Mouse (Mus musculus) brown adipose tissue, adult 24 weeks (tissue): Measurements from ENCODE around the gene Abcc4. TPM values are rescaled to one million over a fixed set of nuclear protein-coding genes. Genes with fewer than 3 reads are reported as not detected.

ENCODE experiments used
- H3K27ac ChIP-seq: fragments of 200-500 bp; replicated peaks from 2 replicates; pipeline ENCODE4 v1.5.1; 2012; ENCODE audit warnings: low read depth, mild to moderate bottlenecking, low read length
- H3K4me1 ChIP-seq: fragments of 200-500 bp; 2 replicates; pipeline ENCODE4 v1.6.1; 2012; ENCODE audit warnings: low read length, mixed read lengths; ENCODE audit not compliant: control insufficient read depth, insufficient read depth, insufficient read length
- H3K4me3 ChIP-seq: fragments of 200-500 bp; 2 replicates; pipeline ENCODE4 v1.5.1; 2012; ENCODE audit warnings: low read depth, mild to moderate bottlenecking, low read length, moderate library complexity; ENCODE audit not compliant: insufficient read depth
- polyA plus RNA-seq: library from polyadenylated mRNA; stranded (reverse); fragments of >200 nt; gene quantifications from 2 replicates; pipeline ENCODE4 v1.2.4, GENCODE M21; 2012; ENCODE audit not compliant: missing spikeins, insufficient read depth, insufficient read length

Gene Abcc4
- polyA plus RNA-seq, 1 experiment = 6.8 TPM

DNA sequence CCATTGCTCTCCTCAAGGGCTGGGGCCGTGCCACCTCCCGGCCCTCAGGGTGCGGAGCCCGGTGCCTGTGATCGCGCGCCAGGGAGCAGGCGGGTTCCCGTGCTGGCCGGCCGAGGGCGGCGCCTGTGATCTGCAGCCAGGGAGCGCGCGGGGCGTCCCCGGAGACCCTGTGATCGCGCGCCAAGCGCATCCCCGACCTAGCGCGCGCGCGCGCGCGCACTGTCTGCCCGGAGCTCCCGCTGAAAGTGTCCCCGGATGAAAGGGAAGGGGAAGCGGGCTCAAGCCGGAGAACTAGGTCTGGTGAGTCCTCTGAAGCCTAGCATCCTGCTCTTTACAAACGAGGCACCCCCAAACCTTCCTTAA, 232.2 kb downstream of the Abcc4 start:
- Histone ChIP-seq H3K27ac (no peak overlapping the region), H3K4me3 (peak overlapping the region; percentile 12; the same call in 1 of the 2 replicates), H3K4me1 (no peaks in the 10 kb centered on the region)

DNA sequence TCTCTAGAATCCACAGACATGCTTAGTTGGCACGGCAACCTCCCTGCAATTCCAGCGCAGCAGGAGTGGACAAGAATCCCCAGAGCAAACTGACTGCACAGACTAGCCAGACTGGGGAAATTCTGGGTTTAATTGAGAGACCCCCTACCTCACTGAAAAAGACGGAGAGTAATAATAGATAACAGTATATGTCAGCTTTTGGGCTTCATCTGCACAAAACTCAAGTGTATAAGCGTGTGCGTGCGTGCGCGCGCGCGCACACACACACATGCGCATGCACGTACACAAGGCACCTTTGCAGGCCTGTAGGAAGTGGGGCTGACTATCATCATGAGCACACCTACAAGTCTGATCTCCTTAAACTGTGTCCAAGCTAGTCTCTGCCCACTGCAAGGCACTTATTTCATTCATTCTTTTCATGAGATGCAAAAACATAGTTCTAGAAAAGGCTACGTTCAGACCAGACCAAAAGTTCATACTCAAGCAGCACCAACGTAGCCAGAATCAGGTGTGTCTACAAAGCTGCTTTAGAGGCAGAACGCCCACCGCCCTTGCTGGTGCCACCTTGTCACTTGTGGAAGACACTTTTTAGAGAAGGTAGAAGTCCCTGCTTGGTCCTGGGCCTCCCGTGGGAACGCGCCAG, 232.7 kb downstream of the Abcc4 start:
- Histone ChIP-seq H3K4me3 (peak overlapping the region; percentile 12; the same call in 1 of the 2 replicates), H3K27ac (no peak overlapping the region), H3K4me1 (no peaks in the 10 kb centered on the region)

GRCm38 (mm10) chr14:118465331-118465730, 240.7 kb downstream of the Abcc4 start:
- H3K27ac ChIP-seq = no peak overlapping the region
- no peaks in the 10 kb centered on the region for H3K4me1 ChIP-seq
- H3K4me3 ChIP-seq = no peak overlapping the region

- Histone ChIP-seq H3K4me1 (no peaks in the 10 kb centered on the region), H3K4me3 (no peak overlapping the region), H3K27ac (no peak overlapping the region)
Measured at GRCm38 (mm10) chr14:118464401-118464800, 241.6 kb downstream of the Abcc4 start.

DNA sequence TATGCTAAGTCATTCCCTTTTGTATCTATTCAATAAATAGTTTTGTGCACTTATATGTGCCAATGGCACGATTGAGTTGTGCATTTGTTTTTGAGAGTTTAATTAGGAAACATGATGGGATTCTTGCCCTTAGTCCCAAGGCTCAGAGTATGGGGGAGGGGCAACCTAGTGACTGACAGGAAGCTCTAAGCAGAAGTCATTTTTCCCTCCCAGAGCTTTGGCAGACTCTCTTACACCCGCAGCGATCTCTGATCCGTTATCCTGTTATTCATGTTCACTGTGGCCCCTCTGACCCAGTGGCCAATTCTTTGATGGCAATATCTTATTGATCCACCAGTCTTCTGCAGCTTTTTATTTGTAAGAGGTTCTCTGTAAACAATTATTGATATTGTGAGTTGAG, 253.4 kb downstream of the Abcc4 start:
- no peaks in the 10 kb centered on the region for H3K4me1 ChIP-seq
- no peak overlapping the region for H3K4me3 ChIP-seq
- H3K27ac ChIP-seq = no peak overlapping the region

DNA sequence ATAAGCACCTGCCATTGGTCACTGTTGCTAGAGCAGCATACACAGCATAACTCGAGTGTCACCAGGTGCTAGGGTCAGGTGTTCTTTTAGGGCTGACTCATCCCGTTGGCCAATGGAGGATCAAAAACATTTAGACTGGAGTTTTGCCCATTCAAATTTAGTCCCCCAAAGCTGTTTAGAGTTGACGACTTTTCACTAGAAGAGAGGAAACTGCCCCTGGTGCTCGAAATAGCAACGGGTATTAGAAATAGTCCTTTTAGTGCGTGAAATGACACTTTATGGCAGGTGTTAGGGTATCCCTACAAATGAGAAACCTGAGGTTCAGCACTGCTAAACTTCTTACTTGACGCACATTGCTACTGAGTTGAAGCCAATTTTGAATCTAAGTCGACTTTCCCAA, 265.9 kb downstream of the Abcc4 start:
- no peak overlapping the region for H3K27ac ChIP-seq
- no peak overlapping the region for H3K4me3 ChIP-seq
- no peaks in the 10 kb centered on the region for H3K4me1 ChIP-seq

DNA sequence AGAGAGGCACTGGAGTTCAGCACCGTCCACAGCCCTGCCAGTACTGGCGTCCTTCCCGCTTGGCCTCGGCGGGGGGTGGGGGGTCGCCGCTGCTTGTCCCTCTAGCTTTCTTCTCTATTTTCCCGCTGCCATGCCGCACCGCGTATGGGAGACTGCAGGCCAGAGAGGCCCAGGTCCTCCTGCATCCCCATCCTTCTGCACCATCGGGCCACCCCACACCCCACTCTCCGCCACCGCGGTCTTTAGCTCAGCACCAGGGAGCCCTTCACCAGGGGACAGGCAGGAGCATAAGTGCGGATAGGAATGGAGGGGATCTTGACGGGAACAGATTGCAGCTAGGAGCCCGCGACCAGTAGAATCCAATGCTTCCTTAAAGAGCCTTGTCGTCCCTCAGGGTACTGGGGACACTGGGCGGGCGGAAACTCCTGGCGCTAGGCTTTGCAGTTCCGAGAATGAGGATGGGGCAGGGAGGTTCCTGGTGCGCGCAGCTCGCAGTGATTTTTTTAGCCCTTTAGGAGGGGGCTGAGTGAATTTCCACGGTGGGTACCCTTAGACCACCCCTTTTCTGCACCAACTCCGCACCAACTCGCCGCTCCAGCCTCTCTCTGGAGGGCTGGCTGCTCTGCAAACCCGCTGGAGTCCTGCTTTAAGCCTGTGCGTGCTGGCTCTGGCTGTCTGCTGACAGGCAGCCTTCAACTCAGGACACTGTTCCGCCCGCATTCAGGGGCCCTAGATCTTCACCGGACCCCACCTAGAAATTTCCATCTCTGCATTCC, 268.7 kb downstream of the Abcc4 start:
- Histone ChIP-seq H3K4me3 (0 out of 2 replicates have a peak overlapping the region, but pooled peaks have one; percentile 23), H3K27ac (no peak overlapping the region), H3K4me1 (no peaks in the 10 kb centered on the region)

DNA sequence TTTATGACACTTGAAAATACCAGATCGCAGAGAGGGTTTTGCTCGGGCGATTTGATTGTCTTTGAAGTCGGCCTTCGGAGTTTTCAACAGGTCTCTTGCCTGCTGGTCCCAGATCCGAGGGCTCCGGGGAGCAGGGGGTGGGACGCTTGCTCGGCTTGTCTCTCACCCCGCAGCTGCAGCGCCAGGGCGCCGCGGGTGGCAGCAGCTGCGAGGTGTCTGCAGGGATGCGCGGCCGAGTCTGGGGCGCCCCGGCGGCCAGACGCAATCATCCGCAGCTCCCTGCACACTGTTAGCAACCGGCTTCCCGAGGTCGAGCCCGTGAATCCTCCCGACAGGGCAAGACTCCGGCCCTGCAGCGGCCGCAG, 269.2 kb downstream of the Abcc4 start:
- no peak overlapping the region for H3K27ac ChIP-seq
- H3K4me3 ChIP-seq = 0 out of 2 replicates have a peak overlapping the region, but pooled peaks have one; percentile 23
- no peaks in the 10 kb centered on the region for H3K4me1 ChIP-seq

DNA sequence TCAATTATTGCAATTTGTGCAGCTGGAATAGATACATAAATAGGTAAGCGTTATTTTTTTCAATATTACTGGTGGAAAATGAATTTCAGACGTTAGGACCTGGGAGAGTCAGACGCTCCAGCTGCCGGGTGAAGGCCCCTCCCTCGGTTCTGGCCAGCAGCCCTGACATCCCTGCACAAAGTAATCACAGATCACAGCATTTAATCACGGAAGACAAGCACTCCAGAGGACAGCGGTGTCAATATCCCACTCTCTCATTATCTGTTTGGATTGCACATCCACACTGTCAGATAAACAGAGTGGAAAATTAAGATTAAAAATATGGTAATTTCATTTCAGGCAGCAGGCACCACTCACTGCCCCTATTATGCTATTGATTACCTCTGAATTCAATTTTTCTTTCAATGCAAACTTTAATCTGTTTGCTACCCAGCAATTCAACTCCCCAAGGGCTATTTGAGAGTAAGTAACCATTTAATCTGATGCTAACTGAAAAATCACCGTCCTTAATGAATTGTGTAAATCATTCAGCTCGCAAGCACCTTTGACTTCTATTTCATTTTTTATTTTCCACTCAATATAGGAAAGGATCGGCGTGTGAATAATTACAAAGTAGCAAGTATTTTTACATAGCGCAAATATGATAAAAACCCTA, 270.2 kb downstream of the Abcc4 start:
- H3K4me1 ChIP-seq = no peaks in the 10 kb centered on the region
- no peak overlapping the region for H3K4me3 ChIP-seq
- H3K27ac ChIP-seq = no peak overlapping the region

- Histone ChIP-seq H3K4me3 (no peak overlapping the region), H3K4me1 (no peaks in the 10 kb centered on the region), H3K27ac (no peak overlapping the region)
Measured at GRCm38 (mm10) chr14:118434842-118435241, 271.2 kb downstream of the Abcc4 start.

- no peaks in the 10 kb centered on the region for H3K4me1 ChIP-seq
- no peak overlapping the region for H3K27ac ChIP-seq
- no peak overlapping the region for H3K4me3 ChIP-seq
Measured at GRCm38 (mm10) chr14:118433848-118434247, 272.2 kb downstream of the Abcc4 start.

Other genes starting within 250 kb of the Abcc4 start
- not detected in 2 replicates for gene Cldn10, start 81.7 kb upstream of the Abcc4 start, polyA plus RNA-seq
- 0.58 and 1.5 TPM in 2 replicates for gene Dzip1, start 219.2 kb upstream of the Abcc4 start, polyA plus RNA-seq
- 27.4 and 31.0 TPM in 2 replicates for gene Dnajc3, start 231.8 kb upstream of the Abcc4 start, polyA plus RNA-seq